Mouse (Mus musculus) heart, adult 2 months (tissue): ENCODE measurements around the gene Cd300lf.

ENCODE experiments used
- CTCF ChIP-seq: fragments of 200-600 bp; IDR thresholded peaks from 2 replicates; pipeline ENCODE4 v1.8.1; 2022; ENCODE audit warnings: antibody characterized with exemption, mild to moderate bottlenecking, moderate library complexity
- EP300 ChIP-seq: fragments of 200-500 bp; IDR thresholded peaks from 2 replicates; pipeline ENCODE4 v1.6.1; 2011; ENCODE audit warnings: low read depth, low read length, control low read depth; ENCODE audit not compliant: insufficient read depth
- POLR2A ChIP-seq: fragments of 200-500 bp; IDR thresholded peaks from 2 replicates; pipeline ENCODE4 v1.6.1; 2011; ENCODE audit warnings: mild to moderate bottlenecking, low read depth, low read length, control low read depth; ENCODE audit not compliant: insufficient read depth

- no peak for TF ChIP-seq EP300
- no peak for TF ChIP-seq CTCF
- TF ChIP-seq POLR2A = no peak
These were observed 14.4 kb downstream of the Cd300lf start for GRCm38 (mm10) chr11:115119409-115119808.
